Mouse (Mus musculus) CH12.LX (cell line): Measurements from ENCODE around the gene Rilp.

Source experiments
- CTCF ChIP-seq, 2 experiments: IDR thresholded peaks in 1 of 2; conservative IDR thresholded peaks in 1 of 2; 2 replicates each; pipeline ENCODE4 v1.5.1; 2011 to 2012; ENCODE audit warnings: low read depth in 2 of 2, low read length in 2 of 2, improper control_type of control experiment in 1 of 2, inconsistent platforms in 1 of 2, mild to moderate bottlenecking in 1 of 2, moderate library complexity in 1 of 2
- MXI1 ChIP-seq: IDR thresholded peaks from 2 replicates; pipeline ENCODE4 v1.6.1; 2011; ENCODE audit warnings: mild to moderate bottlenecking, low read depth, low read length, improper control_type of control experiment
- POLR2A ChIP-seq: IDR thresholded peaks from 2 replicates; pipeline ENCODE4 v1.6.1; 2011; ENCODE audit warnings: low read depth, mild to moderate bottlenecking, improper control_type of control experiment, low read length
- SMC3 ChIP-seq: IDR thresholded peaks from 2 replicates; pipeline ENCODE4 v1.6.1; 2011; ENCODE audit warnings: low read depth, low read length, improper control_type of control experiment

GRCm38 (mm10) chr11:75551961-75552441, 42.1 kb downstream of the Rilp start:
- TF ChIP-seq CTCF (conservative IDR thresholded peaks at IDR 0.05 in 1 of 2, IDR thresholded peaks at IDR 0.05 in 1 of 2; ENCODE audit: low read depth in 2 of 2, low read length in 2 of 2) (no peak), POLR2A (no peak), SMC3 (no peak), MXI1 (no peak)
